Mouse (Mus musculus) CH12.LX (cell line): ENCODE data around the gene Plcb1.

Experiments used
- CTCF ChIP-seq, 2 experiments: IDR thresholded peaks in 1 of 2; conservative IDR thresholded peaks in 1 of 2; 2 replicates each; pipeline ENCODE4 v1.5.1; 2011 to 2012; ENCODE audit warnings: low read depth in 2 of 2, low read length in 2 of 2, improper control_type of control experiment in 1 of 2, inconsistent platforms in 1 of 2, mild to moderate bottlenecking in 1 of 2, moderate library complexity in 1 of 2
- RCOR1 ChIP-seq: conservative IDR thresholded peaks from 2 replicates; pipeline ENCODE4 v1.6.1; 2012; ENCODE audit warnings: low read depth, mild to moderate bottlenecking, inconsistent platforms, low read length, improper control_type of control experiment
- UBTF ChIP-seq: IDR thresholded peaks from 2 replicates; pipeline ENCODE4 v1.6.1; 2012; ENCODE audit warnings: low read depth, mild to moderate bottlenecking, inconsistent platforms, low read length, improper control_type of control experiment, moderate library complexity

GRCm38 (mm10) chr2:134877148-134877547 is 91.3 kb downstream of the Plcb1 start:
- TF ChIP-seq UBTF (no peak), RCOR1 (no peak), CTCF (conservative IDR thresholded peaks at IDR 0.05 in 1 of 2, IDR thresholded peaks at IDR 0.05 in 1 of 2; ENCODE audit: low read depth in 2 of 2, low read length in 2 of 2) (no peak)
